Mouse (Mus musculus) spleen, postnatal 4 days (tissue): Measurements from ENCODE around the gene Rere.

Experiments used
- DNase-seq, 2 experiments: peaks; one replicate each; pipeline ENCODE4 v3.0.0; 2022; ENCODE audit warnings: low spot score in 2 of 2

Rere gene

DNA sequence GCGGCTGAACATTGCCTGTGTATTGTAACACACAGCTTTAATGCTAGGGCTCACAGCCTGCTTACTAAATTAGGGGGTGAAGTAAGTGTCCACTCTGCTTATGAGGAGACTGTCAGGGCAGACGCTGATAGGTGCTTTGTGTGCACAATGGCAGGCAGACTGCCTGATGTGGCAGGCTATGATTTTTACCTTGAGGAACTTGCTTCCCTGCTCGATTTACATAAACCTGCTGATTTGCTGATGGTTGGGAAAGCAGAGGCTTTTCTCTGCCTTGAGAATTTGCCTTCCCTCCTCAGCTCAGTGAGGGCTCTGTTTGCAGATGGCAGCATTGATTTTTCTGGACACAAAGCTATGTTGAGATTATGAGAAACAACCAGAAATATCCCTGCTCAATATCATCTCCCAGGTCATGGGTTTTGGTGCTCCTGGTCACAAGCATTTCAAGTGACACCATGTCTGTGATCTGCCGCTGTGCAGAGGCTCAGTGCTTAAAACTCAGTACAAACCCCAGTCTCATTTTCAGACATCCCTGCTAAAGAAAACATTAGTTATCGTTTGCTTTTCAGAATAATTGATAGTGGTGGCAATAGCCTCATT lies 145.5 kb downstream of the Rere start:
- DNase-seq = no peak

DNA sequence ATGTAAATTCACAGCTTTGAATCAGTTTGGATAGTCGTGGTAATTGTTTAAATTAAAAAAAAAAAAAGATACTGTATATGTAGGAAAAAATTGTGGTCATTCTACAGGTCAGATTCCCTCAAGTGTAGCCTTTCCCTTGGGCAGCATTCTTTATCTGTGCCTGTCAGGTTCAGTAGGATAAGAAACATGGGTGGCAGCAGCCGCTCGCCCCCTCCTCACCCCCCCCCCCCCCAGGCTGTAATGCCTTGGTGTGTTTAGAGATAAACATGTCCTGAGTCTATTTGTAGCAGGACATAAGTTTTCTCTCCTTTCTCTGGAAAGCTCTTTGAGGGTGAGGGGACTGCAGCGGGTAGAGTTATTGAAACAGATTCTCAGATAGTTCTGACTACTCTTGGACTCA lies 147.3 kb downstream of the Rere start:
- no peak for DNase-seq

DNA sequence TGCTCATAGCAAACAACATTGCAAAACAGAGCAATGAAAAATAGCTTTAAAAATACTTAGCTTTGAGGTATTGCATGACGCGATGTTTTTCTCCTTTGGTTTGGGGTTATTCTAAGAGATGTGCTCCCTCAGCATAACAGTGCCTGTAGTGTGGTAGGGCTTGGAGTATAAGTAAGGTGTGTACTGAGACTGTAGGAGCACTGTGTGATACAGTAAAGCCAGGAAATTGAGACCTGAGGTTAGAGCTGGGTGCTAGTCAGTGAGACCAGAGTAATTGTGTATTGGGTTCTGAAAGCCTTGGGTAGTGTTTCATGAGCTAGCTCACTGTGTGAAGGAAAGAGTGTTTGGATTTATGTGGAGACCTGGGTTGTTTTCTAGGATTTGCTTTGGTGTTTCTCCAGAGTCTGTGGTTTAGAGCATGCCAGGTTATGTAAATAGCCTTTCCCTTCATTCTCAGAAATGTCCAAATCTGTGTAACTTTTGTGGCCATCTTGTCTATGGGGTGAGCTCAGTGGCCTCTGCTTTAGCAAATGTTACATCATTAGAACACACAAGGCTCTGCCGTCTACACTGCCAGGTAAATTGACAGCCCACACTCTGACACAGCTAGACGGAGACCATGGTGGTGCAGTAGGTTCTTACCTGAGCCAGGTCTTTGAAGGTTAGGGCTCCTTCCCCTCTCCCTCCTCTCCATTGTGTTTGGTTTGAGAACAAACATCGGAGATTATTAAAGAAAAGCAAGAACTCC lies 152.6 kb downstream of the Rere start:
- no peak for DNase-seq

DNA sequence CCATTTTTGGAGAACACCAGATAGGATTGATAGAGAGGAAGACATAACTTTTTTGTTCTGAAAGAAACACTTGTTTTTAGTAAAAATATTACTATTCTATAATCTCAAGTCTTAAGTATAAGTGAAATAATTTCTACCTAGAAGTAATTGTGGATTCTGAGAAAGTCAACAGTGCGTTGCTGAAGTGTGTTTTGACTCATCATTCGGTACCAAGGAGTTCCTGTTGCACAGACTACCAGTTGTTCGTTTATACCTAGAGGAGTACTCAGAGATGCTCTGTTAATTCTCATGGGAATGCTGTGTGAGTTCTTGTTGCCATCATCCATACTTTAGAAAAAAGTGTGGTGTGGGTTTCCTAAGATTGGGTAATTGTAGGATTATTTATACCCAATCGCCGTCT lies 154.1 kb downstream of the Rere start:
- DNase-seq = no peak

DNA sequence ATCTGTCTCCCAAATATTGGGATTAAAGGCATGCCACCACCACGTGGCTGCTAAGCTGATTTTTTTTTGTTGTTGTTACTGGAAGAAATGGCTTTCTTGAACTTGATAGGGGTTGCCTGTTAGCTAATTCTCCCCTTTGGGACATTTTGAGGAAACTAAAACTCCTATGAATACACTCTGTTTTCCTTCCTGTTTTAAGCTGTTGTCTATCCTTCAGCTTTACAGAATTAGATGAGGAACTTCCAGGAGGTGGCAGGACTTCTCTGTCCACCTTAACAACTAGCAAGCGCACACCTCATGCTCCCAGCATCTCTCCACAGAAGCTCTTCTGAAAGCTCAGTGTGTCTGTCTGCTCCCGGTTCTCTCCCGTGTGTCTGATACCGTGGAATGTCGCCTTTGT lies 157.2 kb downstream of the Rere start:
- DNase-seq = no peak

DNA sequence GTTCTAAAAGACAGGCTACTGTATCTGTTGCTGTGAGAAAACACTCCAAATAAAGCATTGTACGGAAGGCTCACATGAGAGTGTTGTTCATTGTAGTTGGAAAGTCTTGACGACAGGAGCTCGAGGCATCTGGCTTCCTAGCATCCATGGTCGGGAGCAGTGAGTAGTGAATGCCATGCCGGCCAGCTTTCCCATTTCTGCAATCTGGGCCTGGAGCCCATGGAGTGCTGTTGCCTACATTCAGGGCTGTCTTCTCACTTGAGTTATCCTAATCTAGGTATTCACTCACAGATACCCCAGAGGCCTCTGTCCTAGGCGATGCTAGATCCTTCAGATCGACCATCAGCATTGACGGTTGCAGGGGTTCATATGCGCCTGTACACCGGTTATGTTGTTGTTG lies 160.5 kb downstream of the Rere start:
- no peak for DNase-seq

DNA sequence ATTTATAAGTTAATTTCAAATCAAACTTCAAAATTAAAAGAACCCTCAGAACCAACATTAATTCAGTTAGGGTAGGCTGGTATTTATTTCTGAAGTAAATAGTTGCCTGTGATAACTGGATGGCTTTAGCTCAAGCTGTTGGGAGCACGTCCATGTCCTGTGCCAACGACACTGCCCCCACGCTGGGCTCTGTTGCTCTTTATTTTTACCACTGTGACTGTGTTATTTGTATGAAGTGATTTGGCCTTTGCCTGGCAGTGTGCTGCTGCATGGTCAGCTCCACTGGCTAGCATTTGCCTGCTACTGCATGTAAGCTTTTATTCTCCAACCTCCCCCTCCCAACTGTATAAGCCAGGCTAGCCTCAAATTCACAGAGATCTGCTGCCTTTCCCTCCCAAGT lies 162.6 kb downstream of the Rere start:
- DNase-seq = no peak

DNA sequence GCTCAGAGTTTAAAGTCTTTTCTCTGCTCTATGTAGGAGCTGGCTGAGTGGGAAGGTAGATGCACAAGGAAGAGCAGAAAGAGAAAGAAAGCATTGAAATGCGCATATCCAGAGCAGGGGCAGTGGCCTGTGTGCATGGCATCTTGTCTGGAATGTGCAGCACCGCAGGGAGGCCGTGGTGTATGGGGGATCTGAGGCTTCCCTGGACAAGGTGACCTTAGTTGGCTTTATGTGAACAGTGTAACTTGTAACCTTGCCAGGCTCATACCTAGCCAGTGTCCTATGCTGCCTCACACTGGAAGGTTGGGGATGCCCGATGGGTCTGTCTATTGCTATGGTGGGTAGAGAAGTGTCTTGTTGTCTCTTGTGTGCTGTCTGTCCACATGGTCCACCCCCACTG lies 165.2 kb downstream of the Rere start:
- no peak for DNase-seq

DNA sequence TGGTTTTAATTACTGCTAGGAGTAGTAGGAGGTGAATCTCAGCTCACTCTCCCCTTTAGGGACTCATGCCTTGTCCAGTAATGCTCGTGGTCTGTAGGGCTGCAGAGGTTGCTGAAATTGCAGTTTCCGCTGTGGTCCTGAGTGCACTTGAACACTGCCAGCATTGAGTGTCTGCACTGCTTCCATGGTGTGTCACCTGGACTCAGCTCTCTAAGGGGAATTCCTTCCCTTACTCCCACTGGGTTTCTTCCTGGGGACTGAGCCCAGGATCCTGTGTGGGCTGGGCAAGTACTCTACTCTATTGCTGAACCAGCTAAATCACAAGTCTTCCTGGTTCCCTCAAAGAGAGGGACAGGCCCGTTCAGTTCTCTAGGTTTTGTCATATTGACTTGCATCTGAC lies 166.1 kb downstream of the Rere start:
- no peak for DNase-seq

DNA sequence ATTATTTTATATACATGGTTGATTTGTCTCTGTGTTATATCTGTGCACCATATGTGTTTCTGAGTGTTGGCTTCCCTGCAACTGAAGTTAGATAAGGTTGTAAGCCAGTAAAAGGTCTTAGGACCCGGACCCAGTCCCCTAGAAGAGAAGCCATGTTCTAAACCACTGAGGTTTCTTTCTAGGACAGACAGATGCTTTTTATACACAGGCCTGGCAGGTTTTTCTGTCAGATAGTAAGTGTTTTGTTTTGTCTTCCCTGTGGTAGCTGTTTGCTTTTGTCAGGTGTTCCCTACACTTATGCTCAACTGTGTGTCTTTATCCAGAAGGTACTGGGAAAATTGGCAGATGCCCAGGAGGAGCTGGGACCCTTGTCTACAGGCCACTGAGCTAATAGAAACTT lies 167.0 kb downstream of the Rere start:
- no peak for DNase-seq

DNA sequence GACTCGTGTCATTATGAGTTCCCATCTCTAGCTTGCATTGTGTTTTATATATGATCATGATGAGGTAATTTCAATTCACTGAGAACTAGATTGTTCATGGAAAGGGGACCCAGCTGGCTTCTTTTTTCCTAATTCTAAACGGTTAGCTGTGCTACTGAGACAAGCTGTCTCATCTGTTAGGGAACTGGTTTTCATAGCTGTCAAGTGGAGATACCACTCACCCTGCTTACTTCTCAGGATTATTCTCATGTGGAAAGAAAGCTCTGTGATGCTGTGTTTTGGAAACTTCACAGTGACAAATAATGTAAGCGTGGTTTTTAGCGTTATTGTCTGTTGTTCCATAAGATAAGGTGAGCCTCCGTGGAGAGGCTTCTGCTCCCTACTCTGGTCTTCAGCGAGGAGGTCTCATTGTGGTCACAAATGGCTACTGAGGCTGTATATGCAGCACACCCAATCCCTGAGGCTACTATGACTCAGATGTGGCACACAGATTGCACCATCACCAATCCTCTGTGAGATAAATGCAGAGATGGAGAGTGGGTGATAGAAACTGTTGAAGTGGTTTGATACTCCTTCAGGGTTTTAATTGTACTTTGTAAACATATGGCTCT lies 168.7 kb downstream of the Rere start:
- DNase-seq = no peak

DNA sequence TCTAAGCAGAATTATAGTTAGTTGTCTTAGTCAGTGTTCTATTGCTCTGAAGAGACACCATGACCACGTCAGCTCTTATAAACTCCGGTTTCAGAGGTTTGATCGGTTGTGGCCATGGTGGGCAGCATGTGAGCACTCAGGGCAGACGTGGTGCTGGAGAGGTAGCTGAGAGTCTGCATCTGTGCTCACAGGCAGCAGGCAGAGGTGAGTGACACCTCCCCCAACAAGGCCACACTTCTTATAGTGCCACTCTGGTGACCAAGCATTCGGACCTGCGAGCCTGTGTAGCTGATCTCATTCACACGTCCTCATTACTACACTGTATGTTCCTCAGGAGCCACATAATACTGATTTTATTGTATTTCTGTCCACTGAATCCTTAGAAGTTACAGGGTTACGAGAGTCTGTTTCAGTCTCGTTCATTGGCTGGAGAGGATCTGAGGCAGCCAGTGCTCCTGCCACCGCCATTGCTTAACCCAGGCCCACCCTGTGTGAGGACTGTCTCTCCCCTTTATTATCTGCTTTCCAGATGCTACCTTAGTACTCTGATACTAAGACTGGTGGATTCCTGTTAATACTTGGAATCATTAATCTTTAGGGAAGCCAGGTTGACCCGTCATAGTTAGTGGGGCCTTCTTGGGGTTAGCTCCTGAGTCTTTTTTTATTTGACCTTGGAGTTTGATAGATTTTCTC lies 170.9 kb downstream of the Rere start:
- DNase-seq = no peak

DNA sequence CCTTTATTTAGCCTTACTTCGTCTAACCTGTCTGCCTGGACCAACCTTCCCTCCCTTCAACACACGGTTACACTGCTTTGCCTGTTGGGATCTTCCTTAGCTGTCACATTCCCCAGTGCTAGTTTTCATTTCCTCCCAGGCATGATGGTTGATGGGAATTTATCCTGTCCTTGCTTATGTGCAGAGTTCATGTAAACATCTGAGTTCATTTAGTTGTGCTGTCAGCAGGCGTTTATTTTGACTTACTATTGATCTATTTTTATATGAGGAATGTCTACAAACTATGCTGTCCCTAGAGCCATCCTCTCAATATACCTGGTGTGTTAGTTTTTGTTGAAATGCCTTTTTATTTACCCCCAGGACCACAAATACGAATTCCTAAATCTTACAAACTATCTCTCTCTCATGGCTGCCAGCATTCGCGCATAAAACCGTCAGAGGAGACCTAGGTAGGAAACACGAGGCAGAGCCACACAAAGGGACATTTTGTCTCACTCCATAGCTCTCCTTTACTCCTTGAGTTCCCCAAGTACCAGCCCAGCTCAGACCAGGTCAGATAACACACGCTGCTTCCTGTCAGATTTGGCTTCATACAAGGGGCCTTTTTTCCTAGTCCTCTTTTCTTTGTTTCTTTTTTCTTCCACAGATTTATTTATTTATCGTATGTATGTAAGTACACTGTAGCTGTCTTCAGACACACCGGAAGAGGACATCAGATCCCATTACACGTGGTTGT lies 173.3 kb downstream of the Rere start:
- DNase-seq = no peak

DNA sequence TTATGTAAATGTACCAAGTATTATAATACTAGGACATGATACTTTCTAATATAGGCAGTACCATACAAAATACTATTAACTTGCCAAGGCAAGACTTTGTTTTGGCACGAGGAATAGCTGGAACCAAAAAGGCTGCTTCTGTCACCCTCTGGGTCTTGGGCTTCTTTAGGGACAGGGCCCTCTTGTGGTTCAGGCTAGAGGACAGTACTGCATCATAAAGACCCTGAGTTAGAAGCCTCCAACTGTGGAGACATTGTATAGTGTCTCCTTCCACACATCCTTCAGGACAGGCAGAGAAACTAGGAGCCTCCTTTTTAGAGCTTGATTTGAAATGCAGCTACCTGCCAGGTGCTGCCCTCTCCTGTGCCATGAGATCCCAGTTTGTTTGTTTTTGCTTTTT lies 174.3 kb downstream of the Rere start:
- no peak for DNase-seq

DNA sequence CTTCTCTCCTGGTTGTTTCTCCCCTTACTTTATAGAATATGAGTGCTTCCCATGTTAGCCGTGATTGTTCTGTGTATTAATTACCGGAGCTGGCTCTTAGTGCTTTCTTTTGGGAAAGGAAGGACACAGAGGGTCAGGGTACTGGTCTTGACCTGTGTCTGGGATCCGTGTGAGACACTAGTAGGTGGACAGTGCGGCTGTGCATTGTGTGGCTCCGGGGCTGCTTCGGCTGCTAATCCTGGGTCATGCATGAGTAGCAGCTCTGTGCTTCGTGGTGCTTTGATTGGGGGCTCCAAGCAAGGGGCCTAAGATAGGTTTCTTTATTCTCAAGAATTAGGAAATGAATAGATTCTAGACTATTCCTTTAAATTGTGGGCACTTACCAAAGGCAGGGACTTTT lies 175.0 kb downstream of the Rere start:
- DNase-seq = no peak

DNA sequence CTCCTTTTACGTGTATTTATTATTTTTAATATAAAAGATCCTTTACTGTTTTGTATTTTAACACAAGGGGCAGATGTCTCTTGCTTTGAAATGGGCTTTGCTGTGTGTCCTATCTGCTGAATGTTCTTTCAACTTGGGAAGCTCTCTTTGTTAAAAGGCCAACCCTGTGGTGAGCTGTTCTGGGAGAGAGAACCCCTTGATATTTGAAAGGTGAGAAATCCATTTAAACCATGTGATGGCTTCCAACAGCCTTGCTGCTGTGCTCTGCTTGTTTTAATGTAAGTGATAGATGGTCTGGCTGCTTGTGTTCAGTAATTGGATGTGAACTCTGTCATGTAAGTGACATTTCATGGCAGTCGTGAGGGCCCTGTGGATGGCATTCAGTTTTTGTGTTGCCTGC lies 175.4 kb downstream of the Rere start:
- no peak for DNase-seq

DNA sequence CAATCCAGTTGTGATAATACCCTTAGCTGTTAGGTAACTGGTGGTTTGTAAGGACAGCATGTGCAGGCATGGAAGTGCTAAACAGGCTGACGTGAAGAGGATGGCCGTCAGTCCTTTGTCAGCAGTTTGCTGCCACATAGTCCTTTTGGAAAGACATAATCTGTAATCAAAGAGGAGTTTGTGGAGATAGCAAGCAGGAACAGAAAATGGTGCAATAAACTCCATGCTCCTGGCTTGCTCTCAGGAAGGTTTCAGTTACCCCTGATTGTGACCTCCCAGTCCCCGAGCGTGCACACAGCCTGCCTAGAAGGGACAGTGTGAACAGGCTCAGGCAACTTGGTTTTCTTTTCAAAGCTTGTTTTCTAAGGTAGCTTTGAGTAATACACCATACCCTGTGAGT lies 175.9 kb downstream of the Rere start:
- no peak for DNase-seq

DNA sequence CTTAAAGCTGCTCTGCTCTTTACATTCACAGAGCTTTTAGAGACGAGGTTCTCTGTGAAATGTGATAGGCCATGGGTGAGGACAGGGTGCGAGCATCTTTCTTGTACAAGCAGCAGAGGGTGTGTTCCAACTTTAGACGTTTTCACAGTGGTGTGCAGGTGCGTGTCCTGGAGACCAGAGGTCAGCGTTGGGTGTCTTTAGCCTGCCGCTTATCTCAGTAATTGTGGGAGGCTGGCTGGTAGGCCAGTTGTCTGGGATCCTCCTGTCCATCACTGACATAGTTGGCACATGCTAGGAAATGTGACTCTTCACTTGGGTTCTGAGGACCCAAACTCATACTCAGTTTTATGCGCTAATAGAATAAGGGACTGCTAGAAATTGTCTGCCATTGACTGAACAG lies 176.3 kb downstream of the Rere start:
- DNase-seq = no peak

DNA sequence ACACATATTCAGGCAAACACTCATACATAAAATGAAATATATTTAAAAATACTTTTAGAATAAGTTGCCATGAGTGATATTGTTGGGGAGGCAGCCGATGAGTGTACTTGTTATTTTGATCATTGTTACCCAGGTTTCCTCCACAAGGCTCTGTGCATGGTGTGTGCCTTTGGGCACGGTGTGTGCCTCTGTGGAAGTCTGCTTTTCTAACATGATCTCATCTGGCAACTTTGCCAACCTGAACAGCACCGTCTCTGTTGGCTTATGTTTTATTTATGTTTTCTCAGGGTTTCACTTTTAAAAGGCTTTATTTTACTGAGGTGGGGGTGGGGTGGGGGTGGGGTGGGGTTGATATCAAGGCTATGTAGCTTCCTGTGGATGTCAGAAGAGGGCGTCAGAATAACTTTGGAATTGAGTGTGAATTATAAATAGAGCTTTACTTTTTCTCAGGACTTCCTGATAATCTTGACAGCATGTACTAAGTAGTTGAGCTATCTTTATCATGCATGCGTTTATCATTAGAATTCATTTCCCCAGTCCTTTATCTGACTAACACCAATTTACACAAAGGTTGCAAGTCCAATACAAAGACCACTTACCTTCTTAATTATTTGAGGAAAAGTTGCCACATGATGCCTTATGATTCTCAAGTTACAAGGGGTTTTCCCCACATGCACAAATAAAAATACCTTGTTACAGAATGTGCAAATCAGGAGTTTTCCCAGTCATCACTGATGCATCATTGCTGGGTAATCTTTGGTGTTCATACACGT lies 177.8 kb downstream of the Rere start:
- DNase-seq = no peak

DNA sequence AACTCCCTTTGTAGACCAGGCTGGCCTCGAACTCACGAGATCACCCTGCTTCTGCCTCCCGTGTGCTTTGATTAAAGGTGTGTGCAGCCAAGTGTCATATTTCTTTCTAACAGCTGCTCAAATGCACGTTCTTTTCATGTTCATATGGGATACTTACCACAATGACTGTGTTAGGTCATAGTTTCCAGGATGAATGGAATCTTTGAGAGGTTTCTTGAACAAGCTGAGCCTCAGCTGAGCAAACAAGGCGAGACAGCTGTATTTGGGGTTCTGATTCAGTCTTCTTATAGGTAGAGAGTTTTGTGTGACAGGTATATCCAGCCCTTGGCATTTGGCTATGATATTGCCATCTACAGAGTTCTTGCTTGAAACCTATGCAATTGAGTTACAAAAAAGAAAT lies 179.0 kb downstream of the Rere start:
- no peak for DNase-seq

DNA sequence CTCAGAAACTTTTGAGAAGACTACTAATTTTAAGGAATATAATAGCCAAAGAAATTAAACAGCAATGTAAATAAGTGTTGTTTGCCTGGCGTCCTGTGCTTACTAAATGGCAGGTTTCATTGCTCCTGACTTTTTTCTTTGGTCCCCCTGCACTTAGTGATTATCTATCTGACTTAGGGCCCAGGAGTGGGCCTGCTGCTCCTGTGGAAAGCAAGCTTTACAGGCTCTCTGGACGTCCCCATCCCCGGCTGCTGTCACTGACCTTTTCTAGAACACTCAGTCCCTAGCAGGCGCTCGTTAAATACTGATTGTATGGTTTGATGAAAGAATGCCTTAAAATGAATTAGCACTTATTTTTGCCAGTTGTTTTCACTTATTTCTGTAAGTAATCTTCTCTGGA lies 179.6 kb downstream of the Rere start:
- no peak for DNase-seq
